Mouse (Mus musculus) neural tube, embryonic 14.5 days (tissue): ENCODE data around the gene Xrcc3. TPM values are rescaled to one million over a fixed set of nuclear protein-coding genes. Genes with fewer than 3 reads are reported as not detected.
A peak's percentile ranks its signal among the peaks of the same experiment; 100 is the strongest.

ENCODE experiments used
- ATAC-seq: fragments of 200-750 bp; cut with Nextera tagmentation; 2 replicates; pipeline ENCODE4 v1.8.0; 2017; ENCODE audit warnings: low read depth, mild to moderate bottlenecking, moderate TSS enrichment, moderate library complexity
- H3K27ac ChIP-seq: fragments of 300-500 bp; sonication (generic); 2 replicates; pipeline ENCODE4 v1.5.1; 2014; ENCODE audit warnings: low read depth, mild to moderate bottlenecking, control low read depth, low read length, moderate library complexity, mixed read lengths
- H3K27me3 ChIP-seq: fragments of 300-500 bp; sonication (generic); 2 replicates; pipeline ENCODE4 v1.6.1; 2014; ENCODE audit warnings: low read length; ENCODE audit not compliant: control insufficient read depth, insufficient read depth
- H3K36me3 ChIP-seq: fragments of 300-500 bp; sonication (generic); 2 replicates; pipeline ENCODE4 v1.6.1; 2014; ENCODE audit warnings: low read length, mixed read lengths; ENCODE audit not compliant: control insufficient read depth, insufficient read depth
- H3K4me1 ChIP-seq: fragments of 300-500 bp; sonication (generic); 2 replicates; pipeline ENCODE4 v1.6.1; 2014; ENCODE audit warnings: low read length; ENCODE audit not compliant: control insufficient read depth, insufficient read depth
- H3K4me2 ChIP-seq: fragments of 300-500 bp; sonication (generic); 2 replicates; pipeline ENCODE4 v1.6.1; 2014; ENCODE audit warnings: mild to moderate bottlenecking, low read depth, low read length, control low read depth
- H3K4me3 ChIP-seq: fragments of 300-500 bp; sonication (generic); 2 replicates; pipeline ENCODE4 v1.5.1; 2014; ENCODE audit warnings: low read depth, low read length, control low read depth, mixed read lengths
- H3K9ac ChIP-seq: fragments of 300-500 bp; sonication (generic); replicated peaks from 2 replicates; pipeline ENCODE4 v1.6.1; 2014; ENCODE audit warnings: low read depth, mild to moderate bottlenecking, control low read depth, low read length, mixed read lengths
- H3K9me3 ChIP-seq: fragments of 300-500 bp; sonication (generic); 2 replicates; pipeline ENCODE4 v1.6.1; 2016; ENCODE audit warnings: low read length; ENCODE audit not compliant: control insufficient read depth
- WGBS: fragments of 180-500 bp; shearing (Covaris S2); extraction: QIAGEN DNeasy Blood & Tissue Kit; methylation state at CpG from one replicate; pipeline ENCODE4 v1.1.7; 2014; 5-methylcytosine and 5-hydroxymethylcytosine counted together
- polyA plus RNA-seq: library from polyadenylated mRNA; unstranded; fragments of >200 nt; fragmentation: Nextera tagmentation; extraction: Ambion mirVana; gene quantifications from 2 replicates; pipeline ENCODE4 v1.2.1, GENCODE M21; 2014

Gene Xrcc3
- polyA plus RNA-seq, result 2.9 and 3.4 TPM in 2 replicates

DNA sequence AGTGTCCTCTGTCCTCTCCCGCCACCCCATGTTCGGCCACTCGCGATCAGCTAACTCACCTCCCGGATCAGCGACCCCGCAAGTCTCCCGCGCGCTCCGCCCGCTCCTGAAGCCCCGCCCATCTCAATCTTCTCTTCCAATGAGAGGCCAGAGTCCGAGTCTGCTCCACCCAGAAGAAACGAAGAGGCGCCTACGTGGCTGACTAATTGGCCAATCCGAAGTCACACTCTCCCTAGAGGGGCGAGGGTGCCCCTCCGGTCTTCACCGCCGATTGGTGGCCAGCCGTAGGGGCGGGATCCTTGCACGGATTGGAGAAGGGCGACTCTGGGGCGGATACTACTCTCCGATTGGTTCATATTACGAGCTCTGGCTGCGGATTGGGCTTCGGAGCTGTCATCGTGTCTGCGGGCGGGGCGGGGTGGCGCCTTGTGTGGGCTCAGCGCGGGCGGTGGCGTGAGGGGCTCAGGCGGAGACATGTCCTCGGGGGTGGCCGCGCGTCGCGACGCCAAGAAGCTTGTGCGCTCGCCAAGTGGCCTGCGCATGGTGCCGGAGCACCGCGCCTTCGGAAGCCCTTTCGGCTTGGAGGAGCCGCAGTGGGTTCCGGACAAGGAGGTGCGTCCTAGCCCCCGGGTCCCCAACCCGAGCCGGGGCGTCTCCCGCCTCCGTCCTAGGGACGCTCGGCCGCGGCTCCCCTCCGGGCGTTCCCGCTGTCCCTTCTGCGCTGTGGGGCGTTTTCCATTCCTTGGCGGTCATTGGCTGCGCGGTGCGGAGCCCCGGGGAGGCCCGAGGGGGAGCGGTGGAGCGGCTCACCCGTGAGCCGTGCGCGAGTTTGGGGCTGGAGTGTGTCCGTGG is at the start of gene Xrcc3, which contains the start of gene Zfyve21:
Gene Xrcc3 (minus strand): TSS at position 108 of the 852 bp plus-strand sequence.
Gene Zfyve21 (plus strand): TSS at position 405 of the 852 bp plus-strand sequence.
- Histone ChIP-seq H3K36me3 (no peaks in the 10 kb centered on the region), H3K4me1 (peaks cover 13% of the 10 kb centered on the region; the same call in 1 of the 2 replicates), H3K9me3 (no peaks in the 10 kb centered on the region), H3K27me3 (no peaks in the 10 kb centered on the region), H3K27ac (peak within 1 kb of the TSS; percentile 81), H3K9ac (peak within 1 kb of the TSS; percentile 65), H3K4me2 (peak within 1 kb of the TSS; percentile 90), H3K4me3 (peak within 1 kb of the TSS; percentile 80)
- peak; percentile 99 for ATAC-seq
- WGBS, result under 1% methylated on average over 73 of the region's 87 CpGs

DNA sequence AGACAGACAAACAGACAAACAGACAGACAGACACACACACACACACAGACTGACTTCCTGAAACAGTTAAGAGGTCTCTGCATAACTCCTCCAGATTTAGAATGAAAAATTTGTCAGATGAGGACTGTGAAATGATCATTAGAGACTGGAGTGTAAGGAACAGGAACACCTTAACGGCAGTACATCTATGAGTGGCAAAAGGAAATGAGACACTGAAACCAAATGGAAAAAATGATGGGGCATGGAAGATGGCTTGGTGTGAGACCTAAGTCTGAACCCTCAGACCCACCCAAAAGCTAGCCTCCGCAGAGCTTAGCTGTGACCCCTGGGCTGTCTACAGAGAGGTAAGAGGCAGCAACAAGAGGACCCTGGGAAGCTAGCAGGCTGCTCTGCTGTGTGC is 41.8 kb upstream of the Xrcc3 start:
- H3K27me3 ChIP-seq, result no peaks in the 10 kb centered on the region
- ATAC-seq, result no peak
- H3K9ac ChIP-seq, result no peak overlapping the region
- H3K4me1 ChIP-seq, result no peaks in the 10 kb centered on the region
- H3K4me3 ChIP-seq, result no peak overlapping the region
- no peak overlapping the region for H3K27ac ChIP-seq
- 97% methylated on average over 2 of the region's 2 CpGs for WGBS
- H3K9me3 ChIP-seq, result no peaks in the 10 kb centered on the region
- H3K36me3 ChIP-seq, result no peaks in the 10 kb centered on the region
- H3K4me2 ChIP-seq, result no peak overlapping the region

DNA sequence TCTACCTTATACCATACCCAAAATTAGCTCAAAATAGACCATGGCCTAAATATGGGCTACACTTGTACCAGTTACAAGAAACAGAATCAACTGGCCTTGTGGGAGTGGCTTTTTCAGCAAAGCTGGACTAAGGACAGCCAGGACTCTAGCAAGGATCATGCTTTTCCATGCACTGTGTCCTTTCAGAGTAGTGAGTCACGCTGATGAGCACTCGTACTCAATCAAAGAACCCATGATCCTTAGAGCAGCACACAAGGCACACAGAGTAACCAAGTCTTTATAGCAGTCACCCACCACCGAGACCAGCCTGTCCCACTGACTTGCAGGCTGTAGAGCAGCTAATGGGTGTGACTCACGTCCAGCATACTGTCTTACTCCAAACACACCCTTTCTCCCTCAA is 39.9 kb upstream of the Xrcc3 start:
- ATAC-seq, result no peak

DNA sequence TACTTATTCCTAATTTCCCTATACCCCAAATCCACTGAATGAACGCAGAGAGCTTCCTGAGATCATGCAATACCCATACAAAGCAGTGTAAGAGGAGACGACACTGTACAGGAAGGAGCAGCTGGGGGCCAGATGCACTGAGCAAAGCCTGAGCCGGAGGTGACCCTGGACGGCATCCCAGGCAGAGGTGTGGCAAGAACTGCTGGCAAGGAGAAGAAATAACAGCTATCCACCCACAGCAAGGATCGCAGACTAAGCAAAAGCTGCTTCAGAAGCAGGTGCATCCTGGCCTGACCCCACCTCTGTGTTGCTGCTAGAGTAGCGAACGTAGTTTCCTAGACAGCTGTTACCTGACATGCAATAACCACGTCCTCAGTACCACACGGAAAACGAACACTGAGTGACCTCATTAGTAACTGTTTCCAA is 39.4 kb upstream of the Xrcc3 start:
- no peaks in the 10 kb centered on the region for H3K9me3 ChIP-seq
- H3K27me3 ChIP-seq, result no peaks in the 10 kb centered on the region
- H3K4me3 ChIP-seq, result no peak overlapping the region
- H3K4me1 ChIP-seq, result no peaks in the 10 kb centered on the region
- no peak for ATAC-seq
- WGBS, result 71% methylated on average over 10 of the region's 10 CpGs
- H3K27ac ChIP-seq, result no peak overlapping the region
- no peak overlapping the region for H3K4me2 ChIP-seq
- no peak overlapping the region for H3K9ac ChIP-seq
- no peaks in the 10 kb centered on the region for H3K36me3 ChIP-seq

More for the DNA sequence above, 39.9 kb upstream of the Xrcc3 start:
- Histone ChIP-seq H3K4me3 (no peak overlapping the region), H3K9me3 (no peaks in the 10 kb centered on the region), H3K27ac (no peak overlapping the region), H3K9ac (no peak overlapping the region), H3K27me3 (no peaks in the 10 kb centered on the region), H3K4me2 (no peak overlapping the region), H3K4me1 (no peaks in the 10 kb centered on the region), H3K36me3 (no peaks in the 10 kb centered on the region)
- 62% methylated on average over 4 of the region's 4 CpGs for WGBS

DNA sequence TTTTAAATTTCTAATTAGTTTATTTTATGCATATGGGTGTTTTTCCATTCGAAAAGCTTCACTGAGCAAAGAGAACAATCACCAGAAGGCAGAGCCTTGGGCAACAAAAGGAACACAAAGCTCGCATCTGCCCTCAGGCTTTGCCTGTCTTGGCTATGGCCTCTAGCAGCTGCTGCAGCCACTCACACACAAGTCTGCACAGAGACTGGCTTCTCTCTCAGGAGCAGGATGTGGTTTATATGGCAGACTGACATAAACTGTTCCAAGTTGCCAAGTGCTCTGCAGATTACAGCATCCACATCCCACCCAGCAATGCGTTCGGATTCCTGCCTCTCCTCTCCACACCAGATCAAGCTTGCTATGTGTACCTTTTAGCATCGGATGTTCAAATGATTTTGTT is 38.1 kb upstream of the Xrcc3 start:
- no peak for ATAC-seq
- H3K27me3 ChIP-seq, result no peaks in the 10 kb centered on the region
- WGBS, result 77% methylated on average over 5 of the region's 5 CpGs

DNA sequence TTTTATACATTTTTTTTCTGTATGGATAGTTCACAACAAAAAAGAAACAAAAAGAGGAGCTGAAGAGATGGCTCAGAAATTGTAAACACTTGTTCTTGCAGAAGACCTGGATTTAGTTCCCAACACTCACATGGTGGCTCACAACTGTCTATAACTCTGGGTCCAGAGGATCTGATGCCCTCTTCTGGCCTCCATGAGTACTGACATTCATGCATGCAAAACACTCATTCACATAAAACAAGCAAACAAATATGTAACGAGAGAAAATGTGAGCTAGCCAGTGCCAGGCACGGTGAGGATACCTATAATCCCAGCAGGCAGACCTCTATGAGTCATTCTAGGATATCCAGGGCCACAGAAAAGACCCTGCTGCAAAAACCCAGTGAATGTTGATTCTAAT is 37.6 kb upstream of the Xrcc3 start:
- no peak overlapping the region for H3K9ac ChIP-seq
- WGBS, result 62% methylated on average over 2 of the region's 2 CpGs
- ATAC-seq, result no peak
- H3K4me1 ChIP-seq, result no peaks in the 10 kb centered on the region
- no peak overlapping the region for H3K4me2 ChIP-seq
- no peak overlapping the region for H3K4me3 ChIP-seq
- H3K27me3 ChIP-seq, result no peaks in the 10 kb centered on the region
- H3K9me3 ChIP-seq, result no peaks in the 10 kb centered on the region
- H3K27ac ChIP-seq, result no peak overlapping the region
- H3K36me3 ChIP-seq, result no peaks in the 10 kb centered on the region

More for the DNA sequence above, 38.1 kb upstream of the Xrcc3 start:
- no peak overlapping the region for H3K27ac ChIP-seq
- no peak overlapping the region for H3K4me3 ChIP-seq
- no peaks in the 10 kb centered on the region for H3K36me3 ChIP-seq
- H3K4me1 ChIP-seq, result no peaks in the 10 kb centered on the region
- H3K4me2 ChIP-seq, result no peak overlapping the region
- no peak overlapping the region for H3K9ac ChIP-seq
- no peaks in the 10 kb centered on the region for H3K9me3 ChIP-seq

DNA sequence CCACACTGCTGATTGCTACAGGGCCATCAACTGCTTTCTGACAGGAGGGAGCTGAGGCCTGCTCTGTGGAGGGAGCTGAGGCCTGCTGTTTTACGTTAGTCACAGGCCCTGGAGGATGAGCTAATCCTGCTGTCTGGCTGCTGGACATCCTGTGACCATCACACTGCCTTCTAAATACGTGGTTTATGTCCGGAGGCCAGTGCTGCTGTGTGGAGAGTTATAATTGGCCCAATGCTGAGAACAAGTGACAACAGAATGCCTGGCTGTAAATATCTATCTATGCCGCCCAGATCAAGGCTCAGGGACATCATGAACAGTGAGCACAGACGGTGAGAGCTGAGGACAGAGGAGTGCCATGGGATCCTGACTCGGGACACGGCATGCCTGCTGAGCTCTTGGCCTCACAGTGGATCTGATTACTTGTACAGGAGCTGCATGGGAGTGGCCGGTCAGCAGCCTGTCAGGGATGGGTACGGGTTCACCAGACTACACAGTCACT is 34.7 kb upstream of the Xrcc3 start:
- no peak overlapping the region for H3K27ac ChIP-seq
- H3K4me2 ChIP-seq, result no peak overlapping the region
- H3K4me3 ChIP-seq, result no peak overlapping the region
- H3K9me3 ChIP-seq, result no peaks in the 10 kb centered on the region
- H3K36me3 ChIP-seq, result no peaks in the 10 kb centered on the region
- ATAC-seq, result no peak
- no peak overlapping the region for H3K9ac ChIP-seq
- no peaks in the 10 kb centered on the region for H3K27me3 ChIP-seq
- H3K4me1 ChIP-seq, result no peaks in the 10 kb centered on the region
- 72% methylated on average over 9 of the region's 9 CpGs for WGBS

DNA sequence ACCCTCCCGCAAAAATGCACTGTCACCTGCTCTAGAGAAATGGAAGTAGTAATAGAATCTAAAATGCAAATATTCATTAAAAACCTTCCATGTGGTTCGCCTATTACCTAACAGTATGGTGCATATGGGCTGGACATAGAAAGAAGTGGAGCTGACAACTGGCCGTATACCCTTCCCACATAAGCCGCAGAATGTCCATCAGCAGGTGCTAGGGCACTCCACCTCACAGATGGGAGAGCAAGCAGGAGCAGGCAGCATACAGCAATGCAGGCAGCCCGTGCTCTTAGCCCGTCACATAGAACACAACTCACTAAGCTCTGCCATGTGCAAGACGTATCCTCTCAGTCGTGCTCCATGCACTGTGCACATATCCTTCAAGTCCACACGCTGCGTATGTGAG is 33.1 kb upstream of the Xrcc3 start:
- Histone ChIP-seq H3K9me3 (no peaks in the 10 kb centered on the region), H3K27ac (no peak overlapping the region), H3K36me3 (no peaks in the 10 kb centered on the region), H3K27me3 (no peaks in the 10 kb centered on the region), H3K4me2 (no peak overlapping the region), H3K9ac (no peak overlapping the region), H3K4me1 (no peaks in the 10 kb centered on the region), H3K4me3 (no peak overlapping the region)
- WGBS, result 91% methylated on average over 10 of the region's 10 CpGs
- ATAC-seq, result no peak

DNA sequence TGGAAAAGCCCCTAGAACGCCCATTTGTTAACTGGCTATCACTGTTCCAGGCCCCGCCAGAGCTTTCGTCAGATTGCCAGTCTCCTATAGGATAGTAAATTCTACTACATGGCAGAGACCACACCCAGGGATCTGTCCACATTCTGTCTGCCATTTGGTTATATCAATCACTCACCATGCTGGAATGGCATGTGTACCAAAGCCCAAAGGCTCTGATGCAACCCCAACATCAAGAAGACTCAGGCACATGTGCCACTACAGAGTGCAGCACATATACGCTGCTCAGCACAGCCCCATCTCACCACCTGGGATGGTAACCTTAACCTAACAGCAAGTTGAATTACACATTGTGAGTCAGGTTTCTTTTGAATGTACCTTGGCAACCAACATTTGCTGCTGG is 32.3 kb upstream of the Xrcc3 start:
- H3K36me3 ChIP-seq, result no peaks in the 10 kb centered on the region
- no peaks in the 10 kb centered on the region for H3K27me3 ChIP-seq
- H3K4me2 ChIP-seq, result no peak overlapping the region
- H3K9me3 ChIP-seq, result no peaks in the 10 kb centered on the region
- ATAC-seq, result no peak
- no peaks in the 10 kb centered on the region for H3K4me1 ChIP-seq
- no peak overlapping the region for H3K27ac ChIP-seq
- no peak overlapping the region for H3K9ac ChIP-seq
- H3K4me3 ChIP-seq, result no peak overlapping the region
- WGBS, result 91% methylated on average over 4 of the region's 4 CpGs
